Mouse (Mus musculus) gastrocnemius, postnatal 10 days (tissue): ENCODE data around the gene Trim72. TPM values are rescaled to one million over a fixed set of nuclear protein-coding genes. Genes with fewer than 3 reads are reported as not detected.
A peak's percentile ranks its signal among the peaks of the same experiment; 100 is the strongest.

Source experiments
- DNase-seq: peaks from one replicate; pipeline ENCODE4 v3.0.0; 2021; ENCODE audit warnings: mixed read lengths
- total RNA-seq, 2 experiments: library from RNA; stranded (reverse); gene quantifications; 2 replicates each; pipeline ENCODE4 v1.2.3; 2021

Trim72 gene
- total RNA-seq, 2 experiments from 2014 or later = 238 to 256 TPM

DNA sequence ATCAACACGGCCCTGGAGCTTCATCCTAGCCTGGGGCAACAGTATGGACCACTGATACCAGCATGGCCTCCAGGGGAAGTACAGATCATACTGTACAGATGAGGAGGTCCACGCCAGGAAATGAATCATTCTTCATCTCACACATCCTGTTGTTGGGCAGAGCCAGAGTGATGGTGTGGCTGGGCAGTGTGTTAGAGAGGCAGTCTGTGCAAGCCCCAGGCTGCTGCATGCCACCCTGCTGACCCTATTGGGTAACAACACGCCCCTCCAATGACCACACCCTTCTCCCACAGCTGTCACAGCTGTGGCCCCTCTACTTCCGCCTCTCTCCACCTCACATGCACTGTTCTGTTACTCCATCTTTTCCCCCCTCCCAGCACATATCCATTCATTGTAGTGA, 47.0 kb downstream of the Trim72 start:
- DNase-seq = no peak

DNA sequence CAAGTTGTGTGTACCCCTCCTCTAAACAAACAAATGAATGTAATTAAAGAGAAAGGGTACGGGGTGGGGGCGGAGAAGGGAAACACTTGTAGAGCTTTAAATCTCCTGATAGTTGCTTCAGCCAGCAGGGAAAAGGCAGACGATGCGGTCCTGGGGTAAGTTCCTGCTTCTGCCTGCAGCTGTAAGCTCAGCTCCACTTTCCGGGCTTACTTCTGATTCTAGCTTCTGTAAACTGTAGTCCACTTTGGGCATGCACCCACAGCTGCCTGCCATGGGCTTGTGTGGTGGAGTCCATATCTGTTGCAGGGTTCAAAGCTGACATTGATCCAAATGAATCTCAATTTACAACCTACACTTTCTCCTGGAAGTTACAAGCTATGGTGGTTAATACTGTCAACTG, 49.3 kb downstream of the Trim72 start:
- DNase-seq = no peak

DNA sequence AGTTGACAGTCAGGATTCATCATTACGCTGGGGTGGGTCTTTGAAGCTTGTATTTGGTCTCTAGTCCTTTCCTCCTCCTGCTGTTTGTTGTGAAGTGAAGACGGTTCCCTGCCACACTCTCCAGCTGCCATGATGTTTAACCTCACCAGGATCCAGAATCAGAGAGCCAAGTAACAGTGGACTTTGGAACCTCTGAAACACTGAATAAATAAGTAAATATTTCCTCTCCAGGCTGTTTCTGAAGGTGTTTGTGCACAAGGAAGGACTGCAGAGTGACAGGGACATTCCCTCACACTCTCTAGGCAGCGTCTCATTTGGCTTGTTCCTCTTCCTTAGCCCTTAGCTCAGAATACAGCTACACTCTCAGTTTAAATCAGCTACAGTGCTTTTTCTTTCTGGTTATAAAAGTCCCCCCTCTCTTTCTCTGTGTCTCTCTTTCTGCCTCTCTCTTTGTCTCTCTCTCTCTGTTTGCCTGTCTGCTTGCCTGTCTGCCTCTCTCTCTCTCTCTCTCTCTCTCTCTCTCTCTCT, 53.2 kb downstream of the Trim72 start:
- DNase-seq = no peak

DNA sequence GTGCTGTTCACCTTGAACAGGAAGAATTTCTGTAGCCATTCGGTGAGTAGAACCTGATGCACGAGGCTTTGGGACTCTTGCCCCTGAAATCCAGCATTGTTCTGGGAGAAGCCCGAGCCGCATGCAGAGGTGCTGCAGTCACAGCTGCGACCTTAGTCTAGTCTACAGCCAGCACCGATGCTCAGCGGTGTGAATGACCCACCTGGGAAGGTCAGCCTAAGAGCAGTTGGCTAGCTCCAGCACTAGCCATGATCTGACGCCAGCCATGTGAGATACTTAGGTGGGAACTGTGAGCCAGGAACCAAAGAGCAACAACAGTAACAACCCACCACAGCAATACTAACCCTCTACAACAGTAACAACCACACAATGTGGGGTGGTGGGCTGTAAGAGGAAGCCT, 54.1 kb downstream of the Trim72 start:
- DNase-seq = no peak

DNA sequence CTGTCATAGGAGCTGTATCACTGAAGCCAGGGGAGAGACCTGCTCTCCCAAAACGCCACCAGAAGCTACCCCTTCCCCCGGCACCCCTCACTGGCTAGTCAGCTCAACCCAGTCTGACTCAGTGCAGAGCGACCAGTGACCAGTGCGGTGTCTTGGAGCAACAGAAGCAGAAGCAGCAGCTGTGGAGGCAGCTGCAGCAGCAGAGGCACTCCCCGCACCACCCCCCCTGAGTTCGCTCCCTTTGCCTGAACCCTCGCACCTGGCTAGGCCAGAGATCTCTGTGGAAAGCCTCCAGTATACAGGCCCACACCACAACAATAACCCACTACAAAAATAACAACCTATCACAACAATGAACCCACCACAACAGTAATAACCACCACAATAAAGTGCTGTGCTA, 54.8 kb downstream of the Trim72 start:
- peak; percentile 16 for DNase-seq

DNA sequence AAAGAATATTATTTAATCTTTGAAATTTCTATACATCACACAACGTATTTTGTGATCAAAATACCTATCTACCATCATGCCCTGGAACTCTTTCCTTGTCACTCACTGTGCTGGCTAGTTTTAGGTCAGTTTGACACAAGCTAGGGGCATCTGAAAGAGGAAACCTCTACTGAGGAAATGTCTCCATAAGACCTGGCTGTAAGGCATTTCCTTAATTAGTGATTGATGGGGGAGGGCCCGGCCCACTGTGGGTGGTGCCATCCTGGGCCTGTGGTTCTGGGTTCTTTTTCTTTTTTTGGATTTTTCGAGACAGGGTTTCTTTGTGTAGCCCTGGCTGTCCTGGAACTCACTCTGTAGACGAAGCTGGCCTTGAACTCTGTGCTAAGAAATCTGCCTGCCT, 55.3 kb downstream of the Trim72 start:
- no peak for DNase-seq

Other genes with a start within 250 kb of the Trim72 start
- gene Orai3, start 234.1 kb upstream of the Trim72 start, total RNA-seq = 10 to 100 TPM; 10.2 to 12.3 TPM
- 10 to 100 TPM; 21.2 to 26.2 TPM for gene Setd1a, start 227.3 kb upstream of the Trim72 start, total RNA-seq
- gene Gm49388, start 218.3 kb upstream of the Trim72 start, total RNA-seq = under 1 TPM in 1 of 2 experiments, not detected in 1; 0.47 TPM
- gene Hsd3b7, start 203.3 kb upstream of the Trim72 start, total RNA-seq = 10 to 100 TPM in 1 of 2 experiments, 1 to 10 TPM in 1; 8.1 to 12.5 TPM
- gene Stx4a, start 179.7 kb upstream of the Trim72 start, total RNA-seq = 10 to 100 TPM; 52.6 to 69.7 TPM
- 1 to 10 TPM; 3.0 to 4.6 TPM for gene Stx1b, start 179.4 kb upstream of the Trim72 start, total RNA-seq
- 10 to 100 TPM; 16.2 to 20.1 TPM for gene Zfp646, start 127.7 kb upstream of the Trim72 start, total RNA-seq
- gene Zfp668, start 127.1 kb upstream of the Trim72 start, total RNA-seq = 1 to 10 TPM; 5.8 to 7.7 TPM
- 1 to 10 TPM in 1 of 2 experiments, under 1 TPM in 1; 0.96 to 1.2 TPM for gene Prss53, start 113.0 kb upstream of the Trim72 start, total RNA-seq
- not detected for gene Gm21974, start 108.5 kb upstream of the Trim72 start, total RNA-seq
- gene Vkorc1, start 108.3 kb upstream of the Trim72 start, total RNA-seq = 10 to 100 TPM; 36.8 to 48.9 TPM
- gene Bckdk, start 99.9 kb upstream of the Trim72 start, total RNA-seq = 10 to 100 TPM; 84.9 to 89.6 TPM
- gene Kat8, start 91.4 kb upstream of the Trim72 start, total RNA-seq = 10 to 100 TPM; 12.9 to 16.7 TPM
- not detected for gene Prss8, start 73.8 kb upstream of the Trim72 start, total RNA-seq
- gene Prss36, start 57.2 kb upstream of the Trim72 start, total RNA-seq = 1 to 10 TPM; 6.6 to 7.9 TPM
- gene Fus, start 36.5 kb upstream of the Trim72 start, total RNA-seq = 100 to 1,000 TPM; 199 to 239 TPM
- gene Pycard, start 10.1 kb upstream of the Trim72 start, total RNA-seq = 1 to 10 TPM; 3.3 to 4.9 TPM
- gene Itgam, start 58.7 kb downstream of the Trim72 start, total RNA-seq = 1 to 10 TPM; 1.5 to 3.4 TPM
- not detected for gene Gm49368, start 58.7 kb downstream of the Trim72 start, total RNA-seq
- gene Itgax, start 125.6 kb downstream of the Trim72 start, total RNA-seq = under 1 TPM; 0.09 to 0.18 TPM
- gene Itgad, start 150.4 kb downstream of the Trim72 start, total RNA-seq = under 1 TPM in 1 of 2 experiments, not detected in 1; 0.09 TPM
- gene Cox6a2, start 202.4 kb downstream of the Trim72 start, total RNA-seq = 100 to 1,000 TPM; 833 to 932 TPM
- 10 to 100 TPM; 10.7 to 14.7 TPM for gene Armc5, start 233.4 kb downstream of the Trim72 start, total RNA-seq
- 1 to 10 TPM; 3.5 to 4.6 TPM for gene 9130023H24Rik, start 234.1 kb downstream of the Trim72 start, total RNA-seq
- gene Tgfb1i1, start 242.9 kb downstream of the Trim72 start, total RNA-seq = 10 to 100 TPM; 23.1 to 30.3 TPM